Mouse (Mus musculus): ENCODE results near the gene Tfr2. TPM values are rescaled to one million over a fixed set of nuclear protein-coding genes. Genes with fewer than 3 reads are reported as not detected.

Gene Tfr2
- total RNA-seq, 2 experiments from 2014 or later: 23.7 to 26.7 TPM

DNA sequence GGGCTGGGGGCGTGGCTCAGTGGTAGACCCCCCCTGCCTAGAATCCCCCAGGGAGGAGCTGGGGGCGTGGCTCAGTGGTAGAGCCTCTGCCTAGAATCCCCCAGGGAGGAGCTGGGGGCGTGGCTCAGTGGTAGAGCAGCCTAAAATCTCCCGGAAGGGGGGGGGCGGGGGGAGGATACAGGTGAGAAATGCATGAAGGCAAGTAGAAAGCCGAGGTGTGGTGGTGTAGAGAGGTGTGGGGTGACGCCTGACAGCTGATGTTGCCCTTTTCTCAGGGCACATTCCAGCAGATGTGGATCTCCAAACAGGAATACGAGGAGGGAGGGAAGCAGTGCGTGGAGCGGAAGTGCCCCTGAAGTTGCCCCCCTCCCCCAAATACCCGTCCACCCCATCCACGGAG, 609 bp upstream of the Tfr2 start:
- DNase-seq (ENCODE audit: extremely low spot score in 1 of 2, low spot score in 2 of 2): no peak

DNA sequence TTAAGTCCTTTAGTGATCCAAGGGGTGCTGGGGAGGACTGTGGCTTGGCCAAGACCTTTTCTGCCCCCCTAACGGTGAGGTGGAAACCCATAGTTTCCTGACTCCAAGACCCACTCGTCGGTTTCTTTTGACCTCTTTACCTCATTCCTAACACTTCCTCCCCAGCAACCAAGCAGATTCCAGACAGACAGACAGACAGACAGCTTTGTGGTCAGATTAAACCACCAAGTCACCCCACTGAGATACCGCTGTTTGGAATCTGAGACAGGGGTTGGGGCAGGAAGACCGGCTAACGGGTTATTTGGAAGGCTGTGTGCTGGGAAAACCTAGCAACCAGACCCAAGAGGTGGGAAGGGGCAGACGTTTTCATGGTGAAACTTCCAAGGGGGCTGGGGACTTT, 541 bp downstream of the Tfr2 start:
- intact Hi-C loops (cut with DNase I): no loop called here
- DNase-seq (ENCODE audit: extremely low spot score in 1 of 2, low spot score in 2 of 2): no peak

More for the DNA sequence above, 609 bp upstream of the Tfr2 start:
- intact Hi-C loops (cut with DNase I): no loop called here

DNA sequence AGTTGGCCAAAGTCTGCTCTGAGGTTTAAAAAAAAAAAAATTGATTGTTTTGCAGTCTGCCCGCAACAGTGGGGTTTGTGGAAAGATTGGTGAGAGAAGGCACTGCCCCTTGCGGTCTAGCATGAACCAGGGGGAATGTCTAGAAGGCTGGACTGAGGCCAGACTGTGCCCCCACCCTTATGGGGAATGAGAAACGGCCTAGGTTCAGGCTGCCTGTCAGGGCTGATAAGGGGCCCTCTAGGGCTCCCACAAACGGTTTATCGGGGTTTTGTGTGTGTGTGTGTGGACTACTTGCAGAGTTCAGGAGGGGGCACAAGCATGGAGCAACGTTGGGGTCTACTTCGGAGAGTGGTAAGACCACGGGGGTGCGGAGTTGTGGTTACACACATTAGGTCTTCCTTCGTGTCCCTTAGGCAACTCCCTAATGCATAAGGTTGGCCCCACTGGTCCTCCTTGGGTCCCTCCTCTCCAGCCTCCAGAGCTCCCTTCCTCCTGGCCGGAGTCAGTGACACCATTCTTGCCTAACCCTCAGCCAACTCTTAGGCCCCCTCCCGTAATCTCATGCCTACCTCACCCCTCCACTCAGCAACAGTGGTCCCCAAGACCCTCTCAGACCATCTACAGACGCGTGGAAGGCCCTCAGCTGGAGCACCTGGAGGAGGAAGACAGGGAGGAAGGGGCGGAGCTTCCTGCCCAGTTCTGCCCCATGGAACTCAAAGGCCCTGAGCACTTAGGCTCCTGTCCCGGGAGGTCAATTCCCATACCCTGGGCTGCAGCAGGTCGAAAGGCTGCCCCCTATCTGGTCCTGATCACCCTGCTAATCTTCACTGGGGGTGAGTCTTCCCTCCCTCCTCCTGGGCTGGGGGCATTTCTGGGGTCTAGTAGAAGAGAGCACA, 1.3 kb downstream of the Tfr2 start:
- intact Hi-C loops (cut with DNase I): no loop called here
- no peak for DNase-seq (ENCODE audit: extremely low spot score in 1 of 2, low spot score in 2 of 2)

DNA sequence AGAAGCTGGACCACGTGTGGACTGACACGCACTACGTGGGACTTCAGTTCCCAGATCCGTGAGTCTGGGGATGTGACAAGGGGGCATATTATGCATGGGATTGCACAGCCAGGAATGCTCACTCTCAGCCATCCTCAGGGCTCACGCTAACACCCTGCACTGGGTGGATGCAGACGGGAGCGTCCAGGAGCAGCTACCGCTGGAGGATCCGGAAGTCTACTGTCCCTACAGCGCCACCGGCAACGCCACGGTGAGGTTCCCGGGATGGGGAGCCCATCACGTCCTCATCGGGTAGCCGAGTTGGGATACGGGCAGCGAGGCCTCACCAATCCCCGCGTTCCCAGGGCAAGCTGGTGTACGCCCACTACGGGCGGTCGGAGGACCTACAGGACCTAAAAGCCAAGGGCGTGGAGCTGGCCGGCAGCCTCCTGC, 4.8 kb downstream of the Tfr2 start:
- intact Hi-C loops (cut with DNase I): no loop called here
- peak; percentile 36 to 69 for DNase-seq (ENCODE audit: extremely low spot score in 1 of 2, low spot score in 2 of 2)

DNA sequence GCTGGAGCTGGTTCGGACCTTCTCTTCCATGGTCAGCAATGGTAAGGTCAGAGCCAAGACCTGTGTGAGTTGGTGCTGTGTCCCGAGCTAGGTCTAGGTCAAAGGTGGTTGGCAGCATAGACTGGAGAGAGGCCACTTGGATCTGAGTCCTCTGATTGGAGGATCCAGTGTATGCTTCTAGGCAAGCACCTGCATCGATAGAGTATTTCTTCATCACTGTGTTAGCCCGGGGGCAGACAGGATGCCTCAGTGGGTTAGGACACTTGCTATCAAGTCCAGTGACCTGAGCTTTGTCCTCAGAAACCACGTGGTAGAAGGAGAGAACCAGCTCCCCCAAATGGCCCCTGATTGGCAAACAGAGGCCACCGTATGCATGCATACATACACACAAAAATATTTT, 10.6 kb downstream of the Tfr2 start:
- intact Hi-C loops (cut with DNase I): no loop called here
- DNase-seq (ENCODE audit: extremely low spot score in 1 of 2, low spot score in 2 of 2): no peak

DNA sequence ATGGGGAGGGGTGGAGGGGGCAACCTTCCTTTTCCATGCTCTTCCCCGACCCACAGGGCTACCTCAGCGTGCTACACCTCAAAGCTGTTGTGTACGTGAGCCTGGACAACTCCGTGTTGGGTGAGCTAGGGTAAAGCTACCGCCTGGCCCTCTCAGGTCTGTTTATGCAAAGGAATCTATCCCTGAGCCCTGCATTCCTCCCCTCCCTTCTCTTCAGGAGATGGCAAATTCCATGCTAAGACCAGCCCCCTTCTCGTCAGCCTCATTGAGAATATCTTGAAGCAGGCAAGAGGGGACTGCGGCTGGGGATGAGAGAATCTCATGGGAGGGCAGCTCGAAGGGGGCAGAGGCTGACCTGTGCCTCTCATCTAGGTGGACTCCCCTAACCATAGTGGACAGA, 13.1 kb downstream of the Tfr2 start:
- intact Hi-C loops (cut with DNase I): no loop called here
- DNase-seq (ENCODE audit: extremely low spot score in 1 of 2, low spot score in 2 of 2): no peak

DNA sequence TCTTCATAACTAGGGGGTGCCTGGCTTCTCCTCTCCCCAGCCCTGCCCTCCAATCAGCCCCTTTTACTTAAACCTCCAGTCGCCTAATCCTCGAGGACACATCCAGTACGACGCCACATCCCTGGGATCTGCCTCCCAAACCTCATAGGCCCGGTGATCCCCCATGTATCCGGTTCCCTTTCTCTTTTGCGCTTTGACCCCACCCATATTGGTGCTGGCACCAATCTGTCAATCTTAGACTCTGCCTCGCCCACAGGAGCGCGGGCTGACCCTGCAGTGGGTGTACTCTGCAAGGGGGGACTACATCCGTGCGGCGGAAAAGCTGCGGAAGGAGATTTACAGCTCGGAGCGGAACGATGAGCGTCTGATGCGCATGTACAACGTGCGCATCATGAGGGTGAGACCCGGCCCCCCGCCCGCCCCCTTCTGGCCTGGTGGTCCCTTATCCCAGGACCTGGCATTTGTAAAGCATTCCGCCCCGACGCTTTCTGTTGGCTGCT, 14.1 kb downstream of the Tfr2 start:
- intact Hi-C loops (cut with DNase I): no loop called here
- peak; percentile 73 to 76 for DNase-seq (ENCODE audit: extremely low spot score in 1 of 2, low spot score in 2 of 2)

DNA sequence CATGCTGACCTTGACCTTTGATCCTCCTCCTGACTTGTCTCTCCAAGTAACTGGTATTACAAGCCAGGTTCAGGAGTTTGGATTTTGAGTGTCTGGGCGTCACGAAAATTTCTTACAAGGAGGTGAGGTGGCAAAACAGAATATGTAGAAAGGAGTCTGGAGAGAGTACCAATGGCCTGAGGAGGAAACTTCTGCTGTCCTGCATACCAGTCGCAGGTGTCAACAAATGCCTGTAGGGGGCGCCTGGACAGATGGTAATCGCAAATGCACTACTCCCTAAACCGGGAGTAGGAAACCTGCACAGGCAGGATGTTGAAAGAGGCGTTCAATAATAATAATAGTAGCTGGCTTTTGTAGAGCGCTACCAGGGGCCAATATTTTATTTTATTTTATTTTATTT, 15.3 kb downstream of the Tfr2 start:
- intact Hi-C loops (cut with DNase I): loop anchor here (5.0 kb wide), 1 partner anchor 53 kb away; the partner anchor contains the start of genes Epo and Gnb2
- peak in 1 of 2 experiments; percentile 79 for DNase-seq (ENCODE audit: extremely low spot score in 1 of 2, low spot score in 2 of 2)

DNA sequence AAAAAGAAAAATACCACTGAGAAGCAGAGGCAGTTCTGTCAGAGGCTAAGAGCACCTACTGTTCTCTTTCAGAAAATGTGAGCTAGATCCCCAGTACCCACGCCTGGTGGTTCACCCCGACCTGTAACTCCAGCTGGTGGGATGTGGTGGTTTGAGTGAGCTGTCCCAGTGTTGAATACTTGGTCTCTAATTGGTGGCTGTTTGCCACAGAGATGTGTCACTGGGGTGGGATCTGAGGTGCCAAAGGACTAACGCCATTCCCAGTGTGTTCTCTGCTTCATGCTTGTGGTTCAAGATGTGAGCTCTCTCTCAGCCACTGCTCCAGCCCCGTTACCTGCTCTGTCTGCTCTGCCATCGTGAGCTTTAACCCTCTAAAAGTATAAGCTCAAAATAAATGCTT, 20.9 kb downstream of the Tfr2 start:
- no peak for DNase-seq (ENCODE audit: extremely low spot score in 1 of 2, low spot score in 2 of 2)
- intact Hi-C loops (cut with DNase I): no loop called here

DNA sequence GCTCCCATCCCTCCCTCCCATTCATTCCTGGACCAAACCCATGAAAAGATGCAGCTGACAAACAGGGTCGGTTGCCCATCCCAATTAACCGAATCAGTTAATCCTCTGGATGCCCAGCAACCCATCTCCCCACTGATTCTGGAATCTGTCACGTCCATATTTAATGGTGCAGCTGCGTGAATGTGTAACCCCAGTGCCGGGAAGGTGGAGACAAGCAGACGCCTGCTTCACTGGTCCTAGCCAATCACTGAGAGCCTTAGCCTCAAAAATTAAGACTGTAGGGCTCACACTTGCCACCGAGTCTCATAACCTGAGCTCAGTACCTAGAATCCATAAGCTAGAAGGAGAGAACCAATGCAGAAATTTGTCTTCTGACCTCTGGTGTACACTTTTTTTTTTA, 26.3 kb downstream of the Tfr2 start:
- DNase-seq (ENCODE audit: extremely low spot score in 1 of 2, low spot score in 2 of 2): no peak
- intact Hi-C loops (cut with DNase I): no loop called here

DNA sequence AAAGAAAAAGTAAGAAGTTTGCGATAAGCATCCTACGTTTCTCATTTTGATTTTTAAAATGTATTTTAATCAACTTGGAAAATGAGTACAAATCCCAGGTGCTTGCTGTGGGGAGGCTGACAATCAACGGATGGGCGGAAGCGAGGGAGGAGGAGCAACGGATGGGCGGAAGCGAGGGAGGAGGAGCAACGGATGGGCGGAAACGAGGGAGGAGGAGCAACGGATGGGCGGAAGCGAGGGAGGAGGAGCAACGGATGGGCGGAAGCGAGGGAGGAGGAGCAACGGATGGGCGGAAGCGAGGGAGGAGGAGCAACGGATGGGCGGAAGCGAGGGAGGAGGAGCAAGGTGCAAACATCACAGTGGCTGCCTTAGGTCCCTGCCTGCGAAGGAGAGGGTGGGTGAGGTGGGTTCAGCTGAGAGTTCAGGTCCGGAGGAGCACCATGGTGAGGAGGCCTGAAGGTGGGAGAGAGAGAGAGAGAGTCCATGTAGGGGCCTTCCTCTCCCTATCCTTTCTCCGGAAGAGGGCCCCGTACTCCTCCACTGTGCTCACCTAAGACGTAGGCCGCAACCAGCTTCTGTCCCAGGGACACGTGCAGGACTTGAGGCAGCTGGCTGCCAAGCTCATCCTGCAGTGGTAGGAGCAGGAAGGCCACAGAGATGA, 27.1 kb downstream of the Tfr2 start:
- DNase-seq (ENCODE audit: extremely low spot score in 1 of 2, low spot score in 2 of 2): no peak
- intact Hi-C loops (cut with DNase I): no loop called here

DNA sequence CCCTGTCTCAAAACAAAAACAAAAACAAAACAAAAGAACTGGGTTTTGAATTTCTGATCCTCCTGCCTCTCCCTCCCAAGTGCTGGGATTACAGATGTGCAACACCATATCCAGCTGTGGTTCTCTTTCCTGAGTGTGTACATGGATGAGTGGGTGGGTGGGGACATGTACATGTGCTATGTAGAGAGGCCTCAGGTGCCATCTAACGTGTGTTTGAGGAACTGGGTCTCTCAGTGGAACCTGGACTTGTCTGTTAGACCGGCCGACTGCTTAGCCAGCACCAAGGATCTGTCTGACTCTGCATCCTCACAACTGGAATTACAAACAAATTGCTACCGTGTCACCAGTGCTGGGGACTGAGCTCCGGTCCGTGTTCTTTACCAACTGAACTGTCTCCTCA, 28.0 kb downstream of the Tfr2 start:
- no peak for DNase-seq (ENCODE audit: extremely low spot score in 1 of 2, low spot score in 2 of 2)

DNA sequence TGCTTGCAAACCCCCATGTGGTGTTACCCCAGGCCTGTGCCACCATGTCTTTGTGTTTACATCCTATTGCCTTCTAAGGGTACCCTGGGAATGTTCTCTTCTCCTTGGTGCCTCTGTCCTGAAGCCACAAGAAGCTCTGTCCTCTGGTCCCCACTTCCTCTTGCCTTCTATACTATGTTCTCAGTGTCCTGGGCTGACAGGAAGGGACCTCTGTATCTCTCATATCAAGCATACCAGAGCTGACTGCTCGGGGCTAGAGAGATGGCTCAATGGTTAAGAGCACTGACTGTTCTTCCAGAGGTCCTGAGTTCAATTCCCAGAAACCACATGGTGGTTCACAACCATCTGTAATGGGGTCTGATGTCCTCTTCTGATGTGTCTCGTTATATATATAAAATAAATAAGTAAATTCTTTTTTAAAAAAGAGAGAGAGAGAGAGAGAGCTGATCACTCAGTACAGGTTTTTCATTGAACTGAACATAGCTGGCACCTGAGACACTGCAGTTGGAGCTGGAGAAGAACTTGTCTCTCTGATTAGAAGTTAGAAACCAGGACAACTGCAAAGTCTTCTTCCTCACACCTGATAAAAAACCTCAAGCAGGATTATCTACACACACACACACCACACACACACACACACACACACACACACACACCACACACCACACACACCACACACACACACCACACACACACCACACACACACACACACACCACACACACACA, 28.6 kb downstream of the Tfr2 start:
- DNase-seq (ENCODE audit: extremely low spot score in 1 of 2, low spot score in 2 of 2): no peak
- intact Hi-C loops (cut with DNase I): no loop called here

More for the DNA sequence above, 28.0 kb downstream of the Tfr2 start:
- intact Hi-C loops (cut with DNase I): no loop called here

DNA sequence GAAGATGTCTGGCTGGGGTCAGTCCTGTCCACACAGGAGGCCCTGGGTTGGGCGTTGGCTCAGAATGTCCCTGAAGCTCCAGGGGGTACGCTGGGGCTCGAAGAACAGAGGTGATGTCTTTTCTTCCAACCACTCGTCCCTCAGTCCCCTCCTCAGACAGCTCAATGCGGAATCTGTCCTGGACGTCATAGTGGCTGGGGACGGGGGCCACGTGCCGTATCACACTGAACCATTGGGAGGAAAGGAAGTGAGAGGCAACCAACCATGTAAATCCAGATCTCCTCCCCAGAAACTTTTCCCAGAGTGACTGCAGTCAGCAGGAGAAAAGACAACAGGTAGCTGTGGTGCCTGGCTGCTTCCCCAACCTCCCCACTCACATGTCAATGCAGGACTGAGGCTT, 30.0 kb downstream of the Tfr2 start:
- intact Hi-C loops (cut with DNase I): no loop called here
- no peak for DNase-seq (ENCODE audit: extremely low spot score in 1 of 2, low spot score in 2 of 2)

DNA sequence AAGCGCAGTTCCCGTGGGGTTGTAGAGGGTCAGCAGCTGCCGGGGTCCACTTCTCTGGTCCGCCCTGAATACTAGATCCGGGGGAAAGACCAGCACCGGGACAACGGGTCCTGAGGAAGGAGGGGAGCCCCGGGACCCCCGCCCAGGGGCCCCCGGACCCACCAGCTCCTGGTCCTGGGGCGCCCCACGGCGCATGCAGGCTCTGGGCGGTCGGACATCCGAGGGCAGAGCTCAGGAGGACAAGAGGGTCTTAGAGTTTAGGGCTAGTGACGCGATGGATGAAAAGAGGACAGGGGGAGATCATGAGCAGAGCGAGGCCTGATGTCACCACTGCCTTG, 30.6 kb downstream of the Tfr2 start:
- intact Hi-C loops (cut with DNase I): no loop called here
- peak in 1 of 2 experiments; percentile 57 for DNase-seq (ENCODE audit: extremely low spot score in 1 of 2, low spot score in 2 of 2)

DNA sequence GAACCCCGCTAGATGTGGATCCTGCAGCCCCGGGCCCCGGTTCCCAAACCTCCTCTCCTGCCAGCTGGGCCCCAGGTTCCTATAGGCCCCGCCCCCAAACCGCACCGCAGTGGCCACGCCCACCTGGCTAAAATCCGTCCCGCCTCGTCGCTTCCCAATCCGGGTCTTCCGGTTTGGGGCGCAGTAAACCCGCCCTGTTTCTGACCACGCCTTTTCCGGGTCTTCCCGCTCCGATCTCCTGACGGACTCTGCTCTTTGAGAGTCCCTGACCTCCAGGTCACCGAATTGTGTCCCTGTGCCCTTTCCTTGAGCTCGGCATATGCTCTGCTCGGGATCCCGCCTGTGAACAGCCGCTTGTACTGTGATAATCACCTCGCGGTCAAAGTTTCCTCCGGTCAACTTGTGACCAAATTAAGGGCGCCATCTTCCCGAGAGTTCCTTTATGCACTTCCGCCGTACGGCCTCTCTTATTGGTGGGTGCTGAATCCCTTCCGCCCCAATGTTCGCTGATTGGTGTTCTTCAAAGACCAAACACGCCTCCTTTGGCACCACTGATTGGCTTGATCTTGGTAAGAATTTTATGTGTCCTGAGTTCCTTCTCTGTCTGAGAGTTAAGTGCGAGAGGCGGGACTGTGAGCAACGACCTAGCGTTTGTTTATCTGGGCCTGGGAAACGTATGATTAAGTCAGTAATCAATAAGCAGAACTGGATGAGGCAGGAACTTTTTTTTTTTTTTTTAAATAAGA, 31.2 kb downstream of the Tfr2 start, which contains the start of gene Mospd3:
Gene Mospd3, minus strand, starts transcription at position 440 of the 746 bp plus-strand sequence.
- intact Hi-C loops (cut with DNase I): no loop called here
- peak; percentile 95 to 96 for DNase-seq (ENCODE audit: extremely low spot score in 1 of 2, low spot score in 2 of 2)

DNA sequence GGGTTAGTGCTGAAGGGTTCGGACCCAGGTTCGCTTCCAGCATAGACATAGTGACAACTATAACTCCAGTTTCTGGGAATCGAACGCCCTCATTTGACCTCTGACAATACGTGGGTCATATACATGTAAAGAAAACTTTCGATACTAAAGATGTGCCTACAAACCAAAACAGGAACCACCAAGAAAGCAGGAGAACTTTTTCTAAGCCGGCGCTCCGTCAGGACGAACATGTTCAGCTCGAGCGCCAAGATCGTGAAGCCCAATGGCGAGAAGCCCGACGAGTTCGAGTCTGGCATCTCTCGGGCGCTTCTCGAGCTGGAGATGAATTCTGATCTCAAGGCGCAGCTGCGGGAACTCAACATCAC, 31.7 kb downstream of the Tfr2 start:
- DNase-seq (ENCODE audit: extremely low spot score in 1 of 2, low spot score in 2 of 2): no peak
- intact Hi-C loops (cut with DNase I): no loop called here

DNA sequence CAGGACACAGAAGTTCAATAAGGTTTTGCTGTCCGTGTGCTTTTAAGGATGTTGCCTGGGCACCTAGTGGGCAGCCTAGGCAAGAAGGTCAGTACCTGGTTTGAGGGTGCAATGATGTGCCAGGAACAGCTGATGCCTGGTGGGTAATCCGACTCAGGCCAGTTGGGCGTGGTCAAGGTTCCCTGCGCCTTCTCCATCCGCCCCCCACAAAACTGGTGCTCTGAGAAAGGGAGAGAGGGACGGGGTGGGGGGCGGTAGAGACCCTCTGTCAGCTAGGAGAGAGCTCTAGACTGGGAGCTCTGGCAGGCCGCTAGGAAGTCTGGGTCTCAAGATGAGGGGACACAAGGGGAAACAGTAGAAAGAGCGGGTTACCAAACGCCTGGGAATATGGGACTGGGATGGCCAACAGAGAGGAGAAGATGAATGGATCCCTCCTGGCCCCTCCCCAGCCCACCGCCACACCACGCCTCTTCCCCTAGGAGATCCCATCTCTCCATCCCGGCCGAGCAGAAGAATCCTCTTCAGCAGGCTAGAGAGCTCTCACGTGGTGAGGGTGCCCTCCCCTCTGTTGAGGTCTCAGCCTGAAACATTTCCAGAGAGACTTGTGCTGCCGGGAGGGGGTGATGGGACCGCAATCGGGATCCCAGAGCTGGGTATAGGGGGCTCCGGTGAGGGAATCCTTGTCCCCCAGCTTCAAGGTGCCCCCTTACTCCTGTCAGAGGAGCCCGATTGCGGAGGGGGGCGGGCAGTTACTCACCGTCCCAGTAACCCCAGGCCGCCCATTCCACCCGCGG, 38.4 kb downstream of the Tfr2 start:
- intact Hi-C loops (cut with DNase I): no loop called here
- DNase-seq (ENCODE audit: extremely low spot score in 1 of 2, low spot score in 2 of 2): no peak

All from left cerebral cortex, postnatal 10 days (tissue).